Mouse (Mus musculus) forebrain, postnatal 0 days (tissue): ENCODE data around the gene Gprin3. TPM values are rescaled to one million over a fixed set of nuclear protein-coding genes. Genes with fewer than 3 reads are reported as not detected.

ENCODE experiments used
- ATAC-seq: fragments of 200-750 bp; cut with Nextera tagmentation; 2 replicates; pipeline ENCODE4 v1.8.0; 2017; ENCODE audit warnings: mild to moderate bottlenecking, moderate library complexity
- DNase-seq: peaks from one replicate; pipeline ENCODE4 v3.0.0-alpha.2; 2015
- H3K27ac ChIP-seq: fragments of 300-500 bp; sonication (generic); 2 replicates; pipeline ENCODE4 v1.5.1; 2014; ENCODE audit warnings: low read depth, mild to moderate bottlenecking, antibody characterized with exemption, low read length, moderate library complexity, mixed read lengths
- H3K27me3 ChIP-seq: fragments of 300-500 bp; sonication (generic); 2 replicates; pipeline ENCODE4 v1.6.1; 2014; ENCODE audit warnings: mild to moderate bottlenecking, low read length, mixed read lengths; ENCODE audit not compliant: insufficient read depth
- H3K36me3 ChIP-seq: fragments of 300-500 bp; sonication (generic); 2 replicates; pipeline ENCODE4 v1.6.1; 2014; ENCODE audit warnings: mild to moderate bottlenecking, moderate library complexity; ENCODE audit not compliant: insufficient read depth
- H3K4me1 ChIP-seq: fragments of 300-500 bp; sonication (generic); 2 replicates; pipeline ENCODE4 v1.6.1; 2014; ENCODE audit warnings: antibody characterized with exemption; ENCODE audit not compliant: insufficient read depth
- H3K4me2 ChIP-seq: fragments of 300-500 bp; sonication (generic); 2 replicates; pipeline ENCODE4 v1.6.1; 2014; ENCODE audit warnings: low read depth, mild to moderate bottlenecking, moderate library complexity
- H3K4me3 ChIP-seq: fragments of 300-500 bp; sonication (generic); 2 replicates; pipeline ENCODE4 v1.5.1; 2014; ENCODE audit warnings: low read depth, low read length, mixed read lengths
- H3K9ac ChIP-seq: fragments of 300-500 bp; sonication (generic); 2 replicates; pipeline ENCODE4 v1.6.1; 2014; ENCODE audit warnings: mild to moderate bottlenecking
- H3K9me3 ChIP-seq: fragments of 300-500 bp; sonication (generic); 2 replicates; pipeline ENCODE4 v1.6.1; 2016; ENCODE audit warnings: low read length
- CTCF ChIP-seq: sonication (generic); IDR thresholded peaks from 2 replicates; pipeline ENCODE4 v1.5.1; 2016; ENCODE audit warnings: antibody characterized with exemption, control low read depth, low read depth
- WGBS: fragments of 180-500 bp; shearing (Covaris S2); extraction: QIAGEN DNeasy Blood & Tissue Kit; methylation state at CpG from one replicate; pipeline ENCODE4 v1.1.7; 2014; 5-methylcytosine and 5-hydroxymethylcytosine counted together
- polyA plus RNA-seq: library from polyadenylated mRNA; unstranded; fragments of >200 nt; fragmentation: Nextera tagmentation; extraction: Ambion mirVana; gene quantifications from 2 replicates; pipeline ENCODE4 v1.2.1, GENCODE M21; 2015
- total RNA-seq: library from RNA; depleted of rRNA; stranded (reverse); fragments of >200 nt; gene quantifications from 2 replicates; pipeline ENCODE4 v1.2.3, GENCODE M21; 2014

The Gprin3 gene
- total and polyA plus RNA-seq, 2 experiments from 2014 or later = 8.8 to 22.7 TPM

DNA sequence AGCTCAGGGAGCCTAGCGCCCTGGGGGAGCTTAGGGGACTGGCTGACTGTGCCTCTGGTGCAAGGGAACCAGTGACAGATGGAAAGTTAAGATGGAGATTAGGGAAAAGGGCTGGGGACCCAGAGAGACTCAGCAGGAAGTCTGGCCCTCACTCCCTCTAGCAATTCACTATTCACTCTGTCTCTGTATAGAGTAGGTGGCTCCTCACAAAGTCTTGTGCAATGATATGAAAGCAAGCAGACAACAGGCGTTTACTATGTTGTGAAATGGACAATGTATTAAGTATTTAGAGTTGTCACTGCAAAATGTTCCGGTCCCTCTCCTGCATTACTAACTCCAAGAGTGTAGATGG lies 416 bp upstream of the Gprin3 start:
- H3K4me1 ChIP-seq = no peaks in the 10 kb centered on the region
- H3K4me2 ChIP-seq = peak overlapping the region; percentile 72
- no peak for TF ChIP-seq CTCF
- DNase-seq (no peak), ATAC-seq (no peak)
- H3K27me3 ChIP-seq = no peaks in the 10 kb centered on the region
- no peaks in the 10 kb centered on the region for H3K9me3 ChIP-seq
- peak overlapping the region; percentile 53 for H3K4me3 ChIP-seq
- H3K36me3 ChIP-seq = no peaks in the 10 kb centered on the region
- H3K27ac ChIP-seq = peak overlapping the region; percentile 60
- WGBS = 36% methylated on average over 3 of the region's 3 CpGs
- peak overlapping the region; percentile 72 for H3K9ac ChIP-seq

DNA sequence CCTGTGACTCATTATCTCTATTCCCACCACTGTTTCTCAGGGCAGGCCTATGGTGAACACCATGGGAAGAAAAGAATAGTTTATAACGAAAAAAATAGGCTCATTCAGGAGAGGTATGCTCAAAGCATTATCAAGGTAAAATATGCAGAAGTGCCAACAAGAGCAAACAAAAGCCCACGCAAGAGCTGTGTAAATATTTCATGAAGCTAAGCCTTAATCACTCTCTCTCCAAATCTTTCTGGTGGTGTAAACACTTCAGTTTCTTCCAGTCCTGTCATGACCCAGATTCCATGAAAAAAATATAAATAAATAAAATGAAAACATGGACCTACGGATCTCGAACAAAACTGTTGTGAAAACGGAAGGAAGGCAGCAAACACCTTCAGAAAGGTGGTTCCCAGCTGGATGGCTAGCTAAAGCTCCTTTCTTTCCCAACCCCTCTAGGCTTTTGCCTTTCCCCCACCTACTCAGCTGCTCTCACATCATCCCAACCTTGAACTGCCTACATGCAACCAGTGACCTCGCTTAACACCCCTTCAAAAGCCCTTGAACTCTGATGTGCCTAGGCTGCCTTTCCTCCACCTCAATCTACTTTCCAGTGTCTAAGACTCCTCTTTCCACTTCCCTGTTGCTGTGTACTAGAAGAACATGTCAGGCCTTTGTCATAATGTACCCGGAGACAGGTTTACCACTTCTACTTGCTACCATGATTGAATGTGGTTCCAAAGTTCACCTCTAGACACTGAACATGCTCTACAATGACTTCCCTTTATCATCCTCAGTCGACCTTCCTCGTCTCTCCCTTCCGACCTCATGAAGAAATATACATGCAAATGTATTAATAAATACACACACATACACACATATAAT lies 988 bp downstream of the Gprin3 start:
- Histone ChIP-seq H3K4me2 (peak overlapping the region; percentile 72), H3K27ac (no peak overlapping the region), H3K4me1 (no peaks in the 10 kb centered on the region), H3K9me3 (no peaks in the 10 kb centered on the region), H3K36me3 (no peaks in the 10 kb centered on the region), H3K9ac (peak overlapping the region; percentile 72; the same call in 1 of the 2 replicates), H3K27me3 (no peaks in the 10 kb centered on the region), H3K4me3 (peak overlapping the region; percentile 53)
- ATAC-seq (0 out of 2 replicates have a peak, but pooled peaks have one; percentile 9), DNase-seq (peak; percentile 25)
- 68% methylated on average over 10 of the region's 10 CpGs for WGBS
- TF ChIP-seq CTCF = no peak

DNA sequence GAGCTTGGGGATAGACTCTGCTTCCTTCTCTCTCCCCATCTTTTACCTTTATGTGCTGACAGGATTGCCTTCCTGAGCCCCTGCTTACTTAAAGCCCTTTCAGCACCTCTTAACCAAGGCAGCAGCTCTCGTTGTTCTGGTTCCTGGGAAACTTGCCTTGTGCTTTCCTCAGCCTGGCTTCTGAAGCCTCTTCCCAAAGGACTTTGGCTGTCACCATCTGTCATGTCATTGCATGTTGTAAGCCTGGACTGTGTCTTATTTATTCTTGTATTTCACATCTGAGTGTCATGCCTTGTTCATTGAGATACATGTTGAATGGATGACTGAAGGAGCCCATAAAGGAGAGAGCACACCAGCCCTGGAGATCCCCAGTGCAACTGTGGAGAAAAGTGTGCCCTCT lies 2.3 kb downstream of the Gprin3 start:
- DNase-seq = no peak
- Histone ChIP-seq H3K27ac (no peak overlapping the region), H3K27me3 (no peaks in the 10 kb centered on the region), H3K36me3 (no peaks in the 10 kb centered on the region), H3K9ac (no peak overlapping the region), H3K4me3 (no peak overlapping the region), H3K4me2 (no peak overlapping the region), H3K4me1 (no peaks in the 10 kb centered on the region), H3K9me3 (no peaks in the 10 kb centered on the region)
- WGBS = 53% methylated on average over 1 of the region's 1 CpGs
- TF ChIP-seq CTCF = no peak
- no peak for ATAC-seq

DNA sequence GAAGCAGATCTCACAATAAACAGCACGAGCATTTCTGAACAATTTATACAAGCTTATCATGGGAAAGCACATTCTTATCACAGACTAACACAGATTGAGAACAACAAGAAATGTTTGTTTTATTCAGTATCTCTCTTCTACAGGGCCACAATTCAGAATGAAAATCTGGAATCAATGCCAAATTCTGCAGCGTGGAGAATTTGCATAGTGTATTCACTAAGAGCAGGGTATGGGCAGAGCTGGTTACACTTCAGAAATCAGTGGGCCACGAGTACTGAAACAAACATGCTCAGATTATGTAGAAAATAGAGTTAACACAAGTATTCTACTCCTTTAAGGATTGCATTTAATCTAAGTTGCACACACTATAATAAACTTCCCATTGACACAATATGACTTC lies 6.8 kb downstream of the Gprin3 start:
- Histone ChIP-seq H3K4me2 (no peak overlapping the region), H3K9ac (no peak overlapping the region), H3K4me3 (no peak overlapping the region), H3K36me3 (no peaks in the 10 kb centered on the region), H3K9me3 (no peaks in the 10 kb centered on the region), H3K27ac (no peak overlapping the region), H3K27me3 (no peaks in the 10 kb centered on the region), H3K4me1 (no peaks in the 10 kb centered on the region)
- no peak for TF ChIP-seq CTCF
- DNase-seq (no peak), ATAC-seq (peak; percentile 60; the same call in 1 of the 2 replicates)
- 32% methylated on average over 3 of the region's 3 CpGs for WGBS

DNA sequence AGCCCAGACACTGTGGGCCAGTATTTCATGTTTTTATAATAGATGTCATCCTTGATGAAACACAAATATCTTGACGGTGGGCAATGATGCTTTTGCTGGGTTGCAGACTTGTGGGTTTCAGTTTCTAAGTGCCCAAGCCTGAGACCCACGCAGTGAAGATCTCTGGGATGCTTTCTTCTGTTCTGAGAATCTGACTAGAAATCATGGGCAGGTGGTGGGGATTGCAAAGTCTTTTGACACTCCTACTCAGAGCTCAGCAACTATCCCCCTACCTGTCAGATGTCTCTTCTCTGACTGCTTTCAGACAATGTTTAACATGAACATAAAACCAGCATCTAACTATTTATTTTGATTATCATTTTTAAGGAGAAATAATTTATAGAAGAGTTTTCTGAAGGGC lies 7.4 kb downstream of the Gprin3 start:
- TF ChIP-seq CTCF = no peak
- ATAC-seq (no peak), DNase-seq (no peak)
- no peaks in the 10 kb centered on the region for H3K9me3 ChIP-seq
- no peaks in the 10 kb centered on the region for H3K4me1 ChIP-seq
- H3K27me3 ChIP-seq = no peaks in the 10 kb centered on the region
- H3K4me2 ChIP-seq = no peak overlapping the region
- no peak overlapping the region for H3K27ac ChIP-seq
- WGBS = 69% methylated on average over 2 of the region's 2 CpGs
- no peak overlapping the region for H3K9ac ChIP-seq
- H3K36me3 ChIP-seq = no peaks in the 10 kb centered on the region
- no peak overlapping the region for H3K4me3 ChIP-seq

DNA sequence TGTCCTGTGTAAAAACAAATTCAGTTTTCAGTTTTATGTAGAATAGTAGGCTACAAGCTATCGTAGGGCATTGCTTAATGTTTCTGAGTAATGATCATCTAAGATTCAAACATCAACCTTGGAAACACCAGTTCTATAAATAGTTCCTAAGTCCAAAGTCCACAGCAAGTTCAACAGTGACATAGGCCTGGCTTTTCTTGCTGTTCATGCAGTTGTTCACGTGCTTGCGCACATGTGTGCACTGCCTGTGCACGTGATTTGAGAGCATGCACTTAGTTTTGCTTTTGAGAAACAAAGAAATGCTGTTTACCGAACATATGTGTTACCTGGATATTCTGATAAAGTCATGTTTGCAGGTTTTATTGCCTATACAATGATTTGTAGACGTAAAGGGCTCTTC lies 11.3 kb downstream of the Gprin3 start:
- Histone ChIP-seq H3K4me3 (no peak overlapping the region), H3K27ac (no peak overlapping the region), H3K36me3 (no peaks in the 10 kb centered on the region), H3K27me3 (no peaks in the 10 kb centered on the region), H3K9me3 (no peaks in the 10 kb centered on the region), H3K9ac (no peak overlapping the region), H3K4me2 (no peak overlapping the region), H3K4me1 (no peaks in the 10 kb centered on the region)
- ATAC-seq = no peak
- 89% methylated on average over 6 of the region's 6 CpGs for WGBS
- no peak for TF ChIP-seq CTCF
- no peak for DNase-seq
